Mouse (Mus musculus) embryonic facial prominence, embryonic 10.5 days (tissue): ENCODE data around the gene Ccdc83. TPM values are rescaled to one million over a fixed set of nuclear protein-coding genes. Genes with fewer than 3 reads are reported as not detected.

ENCODE experiments used
- DNase-seq: peaks from one replicate; pipeline ENCODE4 v3.0.0-alpha.2; 2017; ENCODE audit warnings: low spot score
- H3K27ac ChIP-seq: fragments of 300-500 bp; sonication (generic); replicated peaks from 2 replicates; pipeline ENCODE4 v1.5.1; 2016; ENCODE audit warnings: mild to moderate bottlenecking
- H3K27me3 ChIP-seq: fragments of 300-500 bp; sonication (generic); replicated peaks from 2 replicates; pipeline ENCODE4 v1.6.1; 2016; ENCODE audit warnings: low read depth, mild to moderate bottlenecking; ENCODE audit not compliant: poor library complexity, severe bottlenecking
- H3K36me3 ChIP-seq: fragments of 300-500 bp; sonication (generic); replicated peaks from 2 replicates; pipeline ENCODE4 v1.6.1; 2016; ENCODE audit warnings: mild to moderate bottlenecking, moderate library complexity
- H3K4me1 ChIP-seq: fragments of 300-500 bp; sonication (generic); 2 replicates; pipeline ENCODE4 v1.6.1; 2016
- H3K4me3 ChIP-seq: fragments of 300-500 bp; sonication (generic); 2 replicates; pipeline ENCODE4 v1.5.1; 2016; ENCODE audit warnings: mild to moderate bottlenecking, moderate library complexity
- H3K9me3 ChIP-seq: fragments of 300-500 bp; sonication (generic); 2 replicates; pipeline ENCODE4 v1.6.1; 2016; ENCODE audit warnings: mild to moderate bottlenecking
- WGBS: fragments of 180-500 bp; shearing (Covaris S2); methylation state at CpG from one replicate; pipeline ENCODE4 v1.1.7; 2016; 5-methylcytosine and 5-hydroxymethylcytosine counted together
- polyA plus RNA-seq: library from polyadenylated mRNA; unstranded; fragments of >200 nt; fragmentation: Nextera tagmentation; extraction: Ambion mirVana; gene quantifications from 2 replicates; pipeline ENCODE4 v1.2.1, GENCODE M21; 2016

The Ccdc83 gene
- 0.10 TPM in 1 of 2 replicates, not detected in the other for polyA plus RNA-seq

DNA sequence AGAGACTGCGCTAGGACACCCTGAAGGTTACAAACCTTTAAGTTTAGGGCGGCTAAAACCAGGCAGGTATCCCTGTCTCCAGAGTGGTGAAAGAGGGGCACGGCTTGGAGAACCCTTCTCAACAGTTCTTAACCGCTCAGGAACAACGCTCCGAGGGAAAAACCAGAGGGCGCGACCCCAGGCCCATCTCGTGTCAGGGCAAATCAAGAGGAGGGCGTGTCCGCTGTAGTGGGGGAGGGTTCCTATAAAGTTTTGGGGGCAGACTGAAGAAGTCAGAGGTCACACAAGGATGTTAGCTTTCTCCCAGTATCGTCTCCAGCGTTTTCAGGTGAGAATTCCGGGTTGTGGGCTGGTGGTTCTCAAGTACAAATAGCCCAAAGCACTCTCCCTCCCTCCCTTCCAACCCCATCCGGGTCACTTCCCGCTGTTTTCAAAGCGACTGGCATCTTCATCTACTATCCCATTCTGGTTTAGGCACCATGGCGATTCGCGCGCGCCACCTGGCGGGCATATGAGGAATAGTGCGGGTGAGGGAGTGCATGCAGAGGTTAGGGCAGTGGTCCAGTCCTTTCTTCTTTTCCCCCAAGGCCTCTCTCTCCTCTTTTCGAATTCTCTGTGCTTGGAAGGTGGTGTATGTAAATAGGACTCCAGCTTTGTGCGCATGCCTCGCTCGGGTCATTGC lies at the start of gene Ccdc83:
Gene Ccdc83, minus strand, starts transcription at position 489 of the 682 bp plus-strand sequence.
- Histone ChIP-seq H3K27ac (peak within 1 kb of the TSS; percentile 77), H3K4me1 (peaks cover 12% of the 10 kb centered on the region), H3K36me3 (no peaks in the 10 kb centered on the region), H3K27me3 (no peaks in the 10 kb centered on the region), H3K4me3 (peak within 1 kb of the TSS; percentile 52), H3K9me3 (no peaks in the 10 kb centered on the region)
- 5% methylated on average over 28 of the region's 28 CpGs for WGBS
- DNase-seq: peak; percentile 89

DNA sequence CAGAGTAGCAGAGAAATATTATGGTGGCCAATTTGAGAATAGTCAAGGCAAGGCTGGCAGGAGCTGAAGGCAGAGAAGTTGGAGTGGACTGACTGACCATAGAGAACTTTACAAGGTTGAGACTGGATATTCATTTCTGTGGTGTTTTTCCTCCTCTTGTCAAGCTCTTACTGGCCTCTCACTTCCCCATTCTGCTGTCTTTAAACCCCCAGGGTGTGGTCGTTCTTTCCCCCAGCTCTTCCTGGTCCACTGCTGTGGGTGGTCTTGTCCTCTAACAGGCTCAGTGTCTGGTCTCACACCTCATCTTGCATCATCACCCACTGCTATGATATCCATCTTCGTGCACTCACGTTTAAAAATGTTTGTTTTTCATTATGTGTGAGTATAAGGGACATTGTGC lies 47.8 kb upstream of the Ccdc83 start:
- H3K27me3 ChIP-seq: no peaks in the 10 kb centered on the region
- no peaks in the 10 kb centered on the region for H3K4me1 ChIP-seq
- no peaks in the 10 kb centered on the region for H3K36me3 ChIP-seq
- WGBS: 68% methylated on average over 3 of the region's 3 CpGs
- no peaks in the 10 kb centered on the region for H3K9me3 ChIP-seq
- no peak overlapping the region for H3K4me3 ChIP-seq
- DNase-seq: no peak
- no peak overlapping the region for H3K27ac ChIP-seq

DNA sequence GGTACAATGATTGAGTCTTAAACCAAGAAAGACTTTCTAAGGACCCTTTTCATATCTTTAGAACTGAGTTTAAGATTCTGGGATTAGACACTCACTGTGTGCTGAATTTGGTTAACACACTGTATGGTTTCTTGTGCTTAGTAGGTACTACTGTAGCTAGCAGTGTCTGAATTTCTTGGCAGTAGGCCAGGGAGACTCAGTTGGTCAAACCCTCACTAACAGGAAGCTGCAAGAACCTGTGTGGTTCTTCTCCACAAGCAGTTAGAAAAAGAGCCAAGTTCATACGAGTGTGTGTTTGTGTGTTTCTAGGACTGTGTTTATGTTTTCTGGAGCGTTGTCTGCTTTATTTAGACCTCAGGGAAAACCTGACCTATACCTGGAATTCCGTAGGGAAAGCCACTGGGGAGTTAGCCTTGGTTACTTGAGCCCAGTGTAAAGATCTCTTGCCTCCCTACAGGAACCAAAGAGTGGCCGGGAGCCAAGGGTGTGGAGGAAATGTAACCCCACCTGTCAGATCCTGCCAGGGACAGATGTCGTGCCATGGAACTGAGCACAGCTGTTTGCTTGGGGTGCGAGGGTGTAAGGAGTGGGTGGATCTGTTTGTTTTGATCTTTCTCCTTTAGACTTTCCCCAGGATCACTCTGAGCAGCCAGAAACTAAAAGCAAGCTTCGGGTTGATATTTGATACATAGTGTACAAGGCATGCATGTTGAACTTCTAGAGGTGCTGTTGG lies 46.7 kb upstream of the Ccdc83 start:
- Histone ChIP-seq H3K27ac (no peak overlapping the region), H3K36me3 (no peaks in the 10 kb centered on the region), H3K27me3 (0 out of 2 replicates have a peak, but pooled peaks cover 5% of the 10 kb centered on the region), H3K9me3 (no peaks in the 10 kb centered on the region), H3K4me1 (no peaks in the 10 kb centered on the region), H3K4me3 (no peak overlapping the region)
- DNase-seq: no peak
- 73% methylated on average over 7 of the region's 7 CpGs for WGBS

DNA sequence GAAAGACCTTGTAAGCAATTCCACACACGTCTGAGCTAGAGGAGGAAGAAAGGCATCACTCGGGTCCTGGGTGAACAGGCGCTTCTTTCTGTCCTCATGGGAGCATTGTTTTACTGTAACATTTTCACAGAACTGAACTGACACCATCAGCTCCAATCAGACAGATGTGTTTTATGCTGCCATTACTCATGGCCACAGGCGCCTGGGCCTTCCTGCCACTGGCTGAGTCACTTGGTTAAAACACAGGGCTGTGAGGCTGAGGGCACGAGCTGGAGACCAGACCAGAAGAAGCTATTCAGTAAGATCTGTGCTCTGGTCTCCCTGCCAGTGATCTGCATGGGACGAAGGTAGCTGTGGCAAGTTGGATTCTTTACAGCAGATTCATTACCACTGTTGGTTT lies 42.4 kb upstream of the Ccdc83 start:
- 82% methylated on average over 6 of the region's 6 CpGs for WGBS
- Histone ChIP-seq H3K27me3 (peaks cover 27% of the 10 kb centered on the region), H3K9me3 (no peaks in the 10 kb centered on the region), H3K4me1 (peaks cover 7% of the 10 kb centered on the region), H3K36me3 (no peaks in the 10 kb centered on the region), H3K27ac (no peak overlapping the region), H3K4me3 (no peak overlapping the region)
- DNase-seq: no peak

DNA sequence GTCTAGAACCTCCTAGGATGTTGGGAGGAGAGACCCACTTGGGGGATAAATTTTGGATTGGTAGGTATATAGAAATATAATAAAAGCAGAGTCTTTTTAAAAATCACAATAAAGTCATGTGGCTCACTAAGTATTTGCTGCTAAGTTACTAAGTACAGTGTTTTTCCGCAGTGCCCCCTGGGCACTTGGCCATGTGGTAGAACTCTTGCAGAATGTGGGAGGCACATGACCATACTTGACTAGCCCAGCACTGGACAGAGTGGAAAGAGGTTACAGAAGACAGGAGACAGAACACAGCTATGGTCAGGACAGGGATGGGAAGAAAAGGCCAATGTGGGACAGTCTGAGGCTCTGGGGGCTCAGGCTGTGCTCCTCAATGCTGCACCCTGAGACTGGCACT lies 41.4 kb upstream of the Ccdc83 start:
- Histone ChIP-seq H3K27ac (no peak overlapping the region), H3K36me3 (no peaks in the 10 kb centered on the region), H3K9me3 (no peaks in the 10 kb centered on the region), H3K4me3 (no peak overlapping the region), H3K27me3 (peaks cover 37% of the 10 kb centered on the region), H3K4me1 (peaks cover 13% of the 10 kb centered on the region)
- 91% methylated on average over 1 of the region's 1 CpGs for WGBS
- no peak for DNase-seq

DNA sequence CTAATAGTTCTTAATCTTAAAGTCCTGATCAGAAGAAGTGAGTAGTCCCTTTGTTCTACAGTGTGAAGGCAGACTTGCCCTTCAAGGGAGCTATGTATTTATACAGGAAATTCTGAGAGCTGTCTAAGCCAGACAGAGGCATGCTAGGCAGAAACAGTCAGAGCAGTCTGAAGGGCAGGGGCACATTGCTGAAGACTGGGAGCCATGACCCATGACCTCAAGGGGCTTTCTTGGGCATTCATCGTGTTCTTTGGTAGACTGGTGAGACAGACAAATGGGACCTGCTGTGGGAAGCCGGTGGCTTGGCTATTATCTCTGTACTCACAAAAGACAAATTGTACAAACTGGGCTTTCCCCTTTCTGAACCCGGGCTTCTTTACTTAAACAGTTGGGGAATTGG lies 40.5 kb upstream of the Ccdc83 start:
- 17% methylated on average over 3 of the region's 3 CpGs for WGBS

DNA sequence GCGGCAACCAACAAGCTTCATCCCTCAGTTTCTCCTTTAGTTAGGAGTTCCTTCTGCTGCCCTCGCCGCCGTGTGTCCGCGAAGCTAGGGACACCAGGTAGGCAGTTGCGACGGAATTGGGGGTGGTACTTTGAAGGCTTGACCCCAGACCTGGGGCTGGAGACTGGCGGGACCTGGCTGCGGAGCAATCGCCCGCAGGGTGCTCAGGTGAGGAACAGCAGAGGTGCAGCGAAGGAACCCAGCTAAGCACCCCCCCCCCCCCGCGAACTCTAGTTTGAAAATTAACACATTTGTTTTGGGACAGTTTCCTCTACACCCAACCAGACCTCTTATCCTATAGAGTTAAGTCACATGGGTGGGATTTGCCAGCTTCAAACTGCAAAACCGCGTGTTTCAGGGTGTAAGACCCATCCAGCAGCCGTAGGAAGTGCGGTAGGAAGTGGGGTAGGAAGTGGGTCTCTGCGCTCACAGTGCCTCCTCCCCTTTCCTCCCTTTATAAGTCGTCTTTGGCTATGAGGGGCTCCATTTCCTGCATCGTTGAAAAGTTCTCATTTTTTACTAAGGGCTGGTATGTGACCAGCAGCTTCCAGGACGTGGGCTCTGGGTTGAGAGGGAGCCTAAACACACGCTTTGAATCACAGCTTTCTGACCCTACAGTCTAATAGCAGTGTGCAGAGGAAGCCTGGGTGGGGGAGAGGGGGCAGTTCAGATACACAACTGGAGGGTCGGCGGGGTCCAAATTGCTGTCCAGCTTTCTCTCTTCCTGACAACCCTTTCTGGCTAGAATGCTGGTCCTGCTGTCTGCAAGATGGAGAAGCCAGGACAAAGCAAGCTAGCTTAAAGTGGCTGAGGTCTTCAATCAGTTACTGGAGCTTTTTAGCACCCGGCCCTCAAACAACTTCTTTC lies 37.3 kb upstream of the Ccdc83 start:
- peak overlapping the region; percentile 70; the same call in 1 of the 2 replicates for H3K27ac ChIP-seq
- H3K9me3 ChIP-seq: no peaks in the 10 kb centered on the region
- no peaks in the 10 kb centered on the region for H3K36me3 ChIP-seq
- peak overlapping the region; percentile 71 for H3K4me3 ChIP-seq
- peaks cover 58% of the 10 kb centered on the region for H3K27me3 ChIP-seq
- peaks cover 13% of the 10 kb centered on the region for H3K4me1 ChIP-seq
- WGBS: 6% methylated on average over 27 of the region's 27 CpGs
- peak; percentile 35 for DNase-seq

More for the DNA sequence above, 40.5 kb upstream of the Ccdc83 start:
- peaks cover 43% of the 10 kb centered on the region for H3K27me3 ChIP-seq
- peak; percentile 53 for DNase-seq
- no peaks in the 10 kb centered on the region for H3K36me3 ChIP-seq
- H3K9me3 ChIP-seq: no peaks in the 10 kb centered on the region
- peaks cover 13% of the 10 kb centered on the region for H3K4me1 ChIP-seq
- H3K4me3 ChIP-seq: no peak overlapping the region
- H3K27ac ChIP-seq: no peak overlapping the region

DNA sequence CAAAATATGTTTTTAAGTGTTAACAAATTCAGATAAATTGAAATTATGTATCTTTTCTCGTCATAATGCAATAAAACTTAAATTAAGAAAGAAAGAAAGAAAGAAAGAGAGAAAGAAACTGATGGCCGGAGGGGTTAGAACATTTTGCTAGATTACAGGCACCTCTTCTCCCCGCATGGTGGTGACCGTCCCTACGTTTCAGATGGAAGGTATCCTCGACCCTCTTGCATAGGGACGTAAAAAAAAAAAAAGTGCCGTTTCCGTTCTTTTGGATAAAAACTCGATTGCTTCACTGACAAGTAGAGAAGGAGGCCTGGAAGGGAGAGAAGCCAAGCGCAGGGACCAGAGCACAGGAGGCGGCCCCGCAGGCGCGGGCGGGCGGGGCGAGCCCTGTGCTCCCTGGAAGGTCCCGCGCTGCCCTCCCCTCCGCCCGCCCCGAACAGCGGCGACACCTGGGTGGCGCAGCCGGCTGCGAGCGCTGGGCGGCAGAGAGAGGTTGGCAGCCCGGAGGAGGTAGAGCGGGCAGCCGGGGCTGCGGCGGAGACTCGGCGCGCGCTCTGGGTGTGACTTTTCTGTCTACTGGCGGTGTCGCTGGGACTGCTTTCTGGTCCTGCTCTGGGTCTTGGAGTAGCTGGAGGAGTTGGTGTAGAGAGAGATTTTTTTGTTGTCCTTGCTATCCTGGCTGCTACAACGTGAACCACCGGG lies 36.5 kb upstream of the Ccdc83 start, which contains the start of gene Sytl2:
Gene Sytl2, plus strand, starts transcription at position 311 of the 705 bp plus-strand sequence.
- peak; percentile 75 for DNase-seq
- whole genome bisulfite sequencing: 1% methylated on average over 43 of the region's 43 CpGs
- peak within 1 kb of the TSS; percentile 70; the same call in 1 of the 2 replicates for H3K27ac ChIP-seq

DNA sequence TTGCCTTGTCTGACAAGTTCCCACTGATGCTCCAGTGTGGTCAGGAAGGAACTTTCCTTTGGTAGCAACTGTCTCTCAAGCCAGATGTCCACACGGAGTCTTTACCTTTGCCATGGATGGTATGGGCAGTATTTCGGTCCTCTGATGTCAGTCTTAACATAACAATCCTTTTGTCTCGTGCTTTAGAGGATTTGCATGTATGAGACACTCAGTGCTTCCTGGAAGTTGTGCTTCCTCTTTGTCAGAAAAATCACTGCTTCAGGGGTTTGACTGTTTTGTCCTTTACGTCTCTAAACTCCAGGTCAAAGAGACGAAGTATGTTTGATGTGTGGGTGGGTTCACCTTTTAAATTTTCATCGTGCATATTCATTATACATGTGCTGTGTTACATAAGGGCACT lies 26.3 kb upstream of the Ccdc83 start:
- Histone ChIP-seq H3K9me3 (no peaks in the 10 kb centered on the region), H3K27me3 (no peaks in the 10 kb centered on the region), H3K27ac (no peak overlapping the region), H3K4me1 (no peaks in the 10 kb centered on the region), H3K36me3 (no peaks in the 10 kb centered on the region), H3K4me3 (no peak overlapping the region)
- DNase-seq: no peak
- WGBS: 87% methylated on average over 6 of the region's 6 CpGs

More for the DNA sequence above, 36.5 kb upstream of the Ccdc83 start, which contains the start of gene Sytl2:
- no peaks in the 10 kb centered on the region for H3K9me3 ChIP-seq
- H3K36me3 ChIP-seq: no peaks in the 10 kb centered on the region
- peaks cover 13% of the 10 kb centered on the region for H3K4me1 ChIP-seq
- peak within 1 kb of the TSS; percentile 71 for H3K4me3 ChIP-seq
- H3K27me3 ChIP-seq: peaks cover 55% of the 10 kb centered on the region

DNA sequence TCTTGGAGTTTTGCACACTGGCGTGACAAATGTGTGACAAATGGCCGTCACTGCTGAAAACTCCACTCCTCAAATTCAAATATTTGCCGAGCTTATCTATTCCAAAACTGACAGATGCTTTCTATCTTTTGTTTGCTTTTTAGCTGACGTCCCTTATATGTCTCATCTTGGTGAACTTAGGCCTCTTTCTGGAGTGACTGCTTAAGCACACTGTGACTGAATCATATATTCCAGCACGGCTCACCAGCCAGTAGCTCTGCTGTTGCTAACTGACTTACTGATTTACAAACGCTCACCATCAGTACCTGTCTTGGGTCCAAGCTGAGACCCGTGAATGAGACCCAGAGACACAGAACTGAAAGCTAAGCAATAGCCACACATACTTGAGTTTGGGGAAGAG lies 19.2 kb upstream of the Ccdc83 start:
- H3K27me3 ChIP-seq: no peaks in the 10 kb centered on the region
- no peak overlapping the region for H3K4me3 ChIP-seq
- no peaks in the 10 kb centered on the region for H3K36me3 ChIP-seq
- 76% methylated on average over 7 of the region's 7 CpGs for WGBS
- no peak for DNase-seq
- no peak overlapping the region for H3K27ac ChIP-seq
- no peaks in the 10 kb centered on the region for H3K9me3 ChIP-seq
- 0 out of 2 replicates have a peak, but pooled peaks cover 3% of the 10 kb centered on the region for H3K4me1 ChIP-seq

DNA sequence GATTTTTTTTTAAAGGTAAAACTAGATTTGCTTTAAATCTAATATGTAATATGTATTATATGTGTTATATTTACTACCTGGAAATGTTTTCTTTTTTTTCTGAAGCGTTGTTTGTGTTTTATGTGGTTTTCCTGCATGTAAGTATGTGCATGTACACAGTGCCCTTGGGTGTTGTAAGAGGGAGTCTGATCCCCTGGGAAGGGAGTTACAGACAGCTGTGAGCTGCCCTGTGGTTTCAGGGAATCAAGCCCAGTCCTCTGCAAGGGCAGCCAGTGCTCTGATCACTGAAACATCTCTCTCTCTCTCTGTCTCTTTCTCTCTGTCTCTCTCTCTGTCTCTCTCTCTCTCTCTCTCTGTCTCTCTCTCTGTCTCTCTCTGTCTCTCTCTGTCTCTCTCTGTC lies 17.2 kb upstream of the Ccdc83 start:
- H3K27me3 ChIP-seq: no peaks in the 10 kb centered on the region
- H3K36me3 ChIP-seq: no peaks in the 10 kb centered on the region
- DNase-seq: no peak
- peaks cover 4% of the 10 kb centered on the region for H3K4me1 ChIP-seq
- no peaks in the 10 kb centered on the region for H3K9me3 ChIP-seq
- 85% methylated on average over 1 of the region's 1 CpGs for WGBS
- no peak overlapping the region for H3K4me3 ChIP-seq
- H3K27ac ChIP-seq: no peak overlapping the region
